Mouse (Mus musculus): ENCODE data around the gene Notch3. TPM values are rescaled to one million over a fixed set of nuclear protein-coding genes. Genes with fewer than 3 reads are reported as not detected.

The Notch3 gene
- polyA plus RNA-seq, 1 experiment from 2014 or later, result 23.0 TPM

DNA sequence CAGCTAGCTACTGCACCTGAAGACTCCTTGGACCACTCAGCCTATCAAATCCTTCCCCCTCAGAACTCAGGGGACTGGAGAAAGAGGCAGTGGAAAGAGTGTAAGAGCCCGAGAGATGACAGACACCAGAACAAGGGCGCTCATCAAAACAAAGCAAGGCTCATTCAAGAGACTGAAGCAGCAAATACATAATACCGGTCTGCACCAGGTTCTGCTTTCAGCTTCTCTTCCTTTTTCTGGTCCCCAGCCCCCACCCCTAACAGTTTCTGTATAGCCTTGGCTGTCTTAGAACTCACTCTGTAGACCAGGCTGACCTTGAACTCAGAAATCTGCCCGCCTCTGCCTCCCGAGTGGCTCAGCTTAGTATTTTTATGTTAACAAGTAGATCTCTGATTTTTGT is 26.4 kb upstream of the Notch3 start:
- Histone ChIP-seq H3K9me3 (no peaks in the 10 kb centered on the region), H3K36me3 (peaks cover 29% of the 10 kb centered on the region), H3K4me2 (replicated peaks) (no peak overlapping the region), H3K4me3 (no peak overlapping the region), H3K9ac (no peak overlapping the region), H3K27me3 (peaks cover 18% of the 10 kb centered on the region), H3K27ac (no peak overlapping the region), H3K4me1 (peaks cover 10% of the 10 kb centered on the region)
- no peak for ATAC-seq (ENCODE audit: insufficient number of reproducible peaks, insufficient read depth, low FRiP score, low TSS enrichment)
- 85% methylated on average over 5 of the region's 5 CpGs for WGBS

DNA sequence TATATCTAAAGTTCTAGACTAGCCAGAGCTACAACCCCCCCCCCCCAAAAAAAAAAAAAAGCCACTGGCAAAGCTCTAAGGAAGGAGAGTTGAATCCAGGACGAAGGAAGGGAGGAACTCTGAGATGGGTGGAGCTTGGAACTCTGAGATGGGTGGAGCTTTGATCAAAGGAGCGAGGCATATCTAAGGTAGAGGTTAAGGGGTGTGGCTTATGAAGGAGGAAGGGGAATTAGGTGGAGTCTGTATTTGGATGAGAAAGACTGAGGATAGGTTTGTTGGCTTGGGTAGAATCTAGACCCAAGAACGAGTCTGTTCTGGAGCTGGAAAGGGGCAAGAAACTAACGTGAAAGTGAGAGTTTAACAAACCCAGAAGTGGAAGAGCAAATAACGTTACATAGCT is 23.2 kb upstream of the Notch3 start:
- Histone ChIP-seq H3K4me2 (replicated peaks) (peak overlapping the region; percentile 89), H3K4me3 (peak overlapping the region; percentile 39), H3K36me3 (no peaks in the 10 kb centered on the region), H3K27me3 (peaks cover 19% of the 10 kb centered on the region), H3K27ac (no peak overlapping the region), H3K9me3 (no peaks in the 10 kb centered on the region), H3K9ac (0 out of 2 replicates have a peak overlapping the region, but pooled peaks have one; percentile 34), H3K4me1 (peaks cover 10% of the 10 kb centered on the region)
- no peak for ATAC-seq (ENCODE audit: insufficient number of reproducible peaks, insufficient read depth, low FRiP score, low TSS enrichment)
- 12% methylated on average over 5 of the region's 5 CpGs for WGBS

DNA sequence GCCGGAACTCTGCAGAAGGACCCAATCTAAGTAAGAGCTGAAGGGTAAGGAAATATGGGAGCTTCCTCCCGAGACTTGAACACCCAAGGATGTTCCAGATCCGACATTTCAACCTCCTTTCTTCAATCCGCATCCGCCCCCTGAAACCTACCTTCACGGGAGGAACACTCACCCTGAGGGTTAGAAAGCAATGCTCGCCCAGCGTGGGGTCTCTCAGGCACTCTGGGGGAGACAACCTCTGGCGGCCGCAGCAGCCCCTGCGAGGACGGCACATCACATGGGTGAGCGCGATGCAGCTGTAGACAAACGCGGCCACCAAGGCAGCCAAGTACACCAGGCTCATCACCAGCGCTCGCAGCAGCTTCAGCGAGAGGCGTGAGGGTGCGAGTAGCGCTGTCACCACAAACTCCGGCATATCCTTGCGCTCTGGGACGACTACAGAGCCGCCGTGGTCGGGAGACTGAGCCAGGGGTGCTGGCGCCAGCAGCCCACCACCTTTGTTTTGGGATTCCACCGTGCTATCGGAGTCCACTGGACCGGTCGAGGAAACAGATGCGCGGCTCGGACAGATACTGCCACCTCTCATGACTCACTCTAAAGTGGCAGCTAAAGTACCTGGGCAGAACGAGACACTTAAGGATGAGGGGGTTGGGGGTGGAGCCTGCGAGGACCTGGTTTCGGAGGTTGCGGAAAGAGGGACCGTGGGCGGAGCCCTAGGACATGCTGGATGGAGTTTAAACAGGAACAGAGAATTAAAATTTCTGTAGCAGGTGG is 22.4 kb upstream of the Notch3 start, which contains the start of gene Ephx3:
Ephx3 (minus strand) TSS at position 687 of the 774 bp plus-strand sequence.
- Histone ChIP-seq H3K9ac (peak within 1 kb of the TSS; percentile 34), H3K36me3 (no peaks in the 10 kb centered on the region), H3K9me3 (no peaks in the 10 kb centered on the region), H3K4me1 (peaks cover 10% of the 10 kb centered on the region), H3K4me3 (peak within 1 kb of the TSS; percentile 39), H3K27ac (no peak within 1 kb of the TSS), H3K27me3 (peaks cover 19% of the 10 kb centered on the region), H3K4me2 (replicated peaks) (peak within 1 kb of the TSS; percentile 89)
- ATAC-seq (ENCODE audit: insufficient number of reproducible peaks, insufficient read depth, low FRiP score, low TSS enrichment), result 0 out of 2 replicates have a peak, but pooled peaks have one; percentile 10
- WGBS, result 6% methylated on average over 42 of the region's 42 CpGs

DNA sequence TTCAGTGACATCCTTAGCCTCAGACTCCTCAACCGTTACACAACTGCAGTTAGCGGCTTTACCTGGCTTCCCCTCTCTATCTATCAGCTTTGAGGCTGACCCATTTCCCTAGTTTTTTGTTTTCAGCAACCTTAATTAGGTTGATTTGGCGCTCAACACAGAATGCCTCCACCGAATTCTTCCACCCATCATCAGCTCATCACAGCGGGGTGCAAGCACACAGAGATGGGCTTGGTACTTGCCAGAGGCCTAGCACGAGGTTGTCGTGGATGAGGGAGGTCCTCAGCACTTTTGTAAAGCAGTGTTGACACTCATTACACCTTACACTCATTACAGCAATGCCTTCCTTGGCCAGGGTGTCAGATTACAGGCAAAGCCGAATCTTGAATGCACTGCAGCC is 16.4 kb upstream of the Notch3 start:
- H3K4me3 ChIP-seq, result no peak overlapping the region
- H3K36me3 ChIP-seq, result no peaks in the 10 kb centered on the region
- peaks cover 9% of the 10 kb centered on the region; the same call in 1 of the 2 replicates for H3K4me1 ChIP-seq
- peaks cover 1% of the 10 kb centered on the region for H3K27me3 ChIP-seq
- 30% methylated on average over 8 of the region's 8 CpGs for WGBS
- H3K4me2 ChIP-seq (replicated peaks), result no peak overlapping the region
- no peak overlapping the region for H3K27ac ChIP-seq
- H3K9me3 ChIP-seq, result no peaks in the 10 kb centered on the region
- no peak for ATAC-seq (ENCODE audit: insufficient number of reproducible peaks, insufficient read depth, low FRiP score, low TSS enrichment)
- H3K9ac ChIP-seq, result no peak overlapping the region

DNA sequence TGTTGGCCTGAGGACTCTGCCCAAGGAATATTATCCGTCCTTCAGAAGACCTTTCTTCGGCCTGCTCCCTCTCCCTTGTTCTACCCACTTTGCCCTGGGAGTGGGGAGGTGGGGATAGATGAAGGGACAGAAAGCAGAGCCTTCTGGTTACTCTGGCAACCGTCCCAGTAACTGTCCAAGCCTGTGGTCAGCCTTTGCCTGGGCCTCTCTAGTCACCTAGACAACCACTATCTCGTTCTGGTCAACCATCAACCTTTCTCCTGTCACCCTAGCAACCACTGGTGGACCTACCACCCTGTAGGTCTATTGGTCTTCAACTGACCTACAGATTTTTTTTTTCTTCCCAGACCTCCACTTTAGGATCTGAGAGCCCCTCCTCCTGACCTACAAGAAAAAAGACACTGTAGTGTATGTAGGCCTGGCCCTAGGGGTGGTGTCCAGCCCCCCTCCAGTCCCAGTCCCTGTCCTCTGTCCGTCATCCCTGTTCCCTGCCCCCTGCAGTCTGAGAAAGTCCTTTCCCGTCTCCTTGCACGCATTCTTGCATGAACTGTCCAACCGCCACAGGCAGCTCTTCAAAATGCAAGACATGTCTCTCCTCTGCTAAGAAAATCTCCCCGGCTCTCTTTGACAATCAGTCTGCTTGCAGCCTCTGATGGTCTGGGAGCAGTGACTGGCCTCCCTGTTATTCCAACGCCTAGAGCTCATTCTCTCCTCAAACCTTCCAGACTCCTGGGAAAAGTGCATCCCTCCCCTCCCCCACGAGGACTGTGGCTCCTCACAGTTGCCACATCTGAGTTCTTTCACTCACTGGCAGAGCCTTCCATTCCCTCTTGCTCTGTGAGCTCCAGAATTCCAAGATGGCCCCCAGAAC is 13.2 kb upstream of the Notch3 start:
- H3K9me3 ChIP-seq, result no peaks in the 10 kb centered on the region
- H3K27ac ChIP-seq, result no peak overlapping the region
- no peak overlapping the region for H3K9ac ChIP-seq
- H3K27me3 ChIP-seq, result no peaks in the 10 kb centered on the region
- WGBS, result 51% methylated on average over 11 of the region's 11 CpGs
- no peaks in the 10 kb centered on the region for H3K36me3 ChIP-seq
- peaks cover 9% of the 10 kb centered on the region; the same call in 1 of the 2 replicates for H3K4me1 ChIP-seq
- H3K4me2 ChIP-seq (replicated peaks), result no peak overlapping the region
- no peak overlapping the region for H3K4me3 ChIP-seq
- ATAC-seq (ENCODE audit: insufficient number of reproducible peaks, insufficient read depth, low FRiP score, low TSS enrichment), result no peak

DNA sequence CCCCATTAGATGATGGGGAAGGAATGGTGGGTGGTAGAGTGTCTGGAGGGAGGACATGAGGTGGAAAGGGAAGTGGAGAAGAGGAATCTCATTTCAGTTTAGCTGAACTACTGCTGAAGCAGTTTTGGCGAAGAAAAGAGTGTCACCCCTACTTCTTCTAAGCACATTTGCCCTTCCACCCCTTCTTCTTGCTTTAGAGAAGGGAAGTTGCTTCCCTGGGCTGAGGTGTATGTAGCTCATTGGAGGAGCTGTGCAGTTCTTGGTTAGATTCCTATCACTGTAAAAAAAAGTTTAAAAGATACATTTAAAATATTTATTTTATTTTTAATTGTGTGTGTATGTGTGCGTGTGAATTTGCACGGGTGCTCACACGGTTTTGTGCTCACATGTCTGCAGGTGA is 10.3 kb upstream of the Notch3 start:
- H3K27me3 ChIP-seq, result no peaks in the 10 kb centered on the region
- no peak overlapping the region for H3K4me2 ChIP-seq (replicated peaks)
- no peak overlapping the region for H3K4me3 ChIP-seq
- no peak overlapping the region for H3K9ac ChIP-seq
- H3K36me3 ChIP-seq, result no peaks in the 10 kb centered on the region
- no peak for ATAC-seq (ENCODE audit: insufficient number of reproducible peaks, insufficient read depth, low FRiP score, low TSS enrichment)
- WGBS, result 85% methylated on average over 4 of the region's 4 CpGs
- H3K9me3 ChIP-seq, result no peaks in the 10 kb centered on the region
- no peak overlapping the region for H3K27ac ChIP-seq
- peaks cover 11% of the 10 kb centered on the region; the same call in 1 of the 2 replicates for H3K4me1 ChIP-seq

DNA sequence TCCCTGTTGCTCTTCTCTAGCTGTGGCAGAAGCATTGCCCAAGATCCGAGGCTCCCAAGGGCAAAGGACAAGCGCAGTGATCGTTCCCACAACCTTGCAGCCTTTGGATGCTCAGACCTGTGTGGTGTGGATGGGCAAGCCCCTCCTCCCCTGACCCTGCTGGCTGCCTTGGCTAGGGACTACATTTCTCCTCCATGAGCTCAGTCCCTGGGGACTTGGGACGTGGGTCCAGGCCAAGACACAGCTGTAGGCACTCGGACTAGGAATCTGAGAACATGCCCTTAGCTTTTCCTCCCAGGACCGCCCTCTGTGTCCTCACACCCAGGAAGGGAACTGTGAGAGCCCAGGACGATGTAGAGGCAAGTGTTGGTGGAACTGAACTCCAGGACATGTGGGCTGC is 6.5 kb upstream of the Notch3 start:
- Histone ChIP-seq H3K36me3 (no peaks in the 10 kb centered on the region), H3K27me3 (no peaks in the 10 kb centered on the region), H3K9me3 (no peaks in the 10 kb centered on the region), H3K9ac (no peak overlapping the region), H3K4me1 (peaks cover 5% of the 10 kb centered on the region; the same call in 1 of the 2 replicates), H3K4me3 (no peak overlapping the region), H3K4me2 (replicated peaks) (no peak overlapping the region), H3K27ac (no peak overlapping the region)
- 60% methylated on average over 7 of the region's 7 CpGs for WGBS
- no peak for ATAC-seq (ENCODE audit: insufficient number of reproducible peaks, insufficient read depth, low FRiP score, low TSS enrichment)

DNA sequence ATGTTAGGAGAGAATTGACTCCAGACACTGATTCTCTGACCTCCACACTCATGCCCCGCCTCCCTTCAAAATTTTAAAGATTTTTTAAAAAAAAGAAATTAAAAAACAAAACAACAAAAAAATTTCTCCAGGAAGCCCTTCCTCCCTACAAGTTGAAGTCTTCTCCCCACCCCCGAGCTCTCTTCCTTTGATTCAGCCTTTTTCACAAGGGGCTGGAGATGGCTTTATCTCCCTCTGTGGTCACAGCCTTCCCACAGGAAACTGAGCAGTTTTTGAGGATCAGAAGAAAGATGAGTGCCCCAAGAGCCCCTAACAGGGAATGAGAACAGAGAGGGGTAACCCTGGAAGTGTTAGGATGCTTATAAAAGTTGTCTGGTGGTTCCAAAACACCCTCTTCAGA is 5.8 kb upstream of the Notch3 start:
- Histone ChIP-seq H3K4me2 (replicated peaks) (no peak overlapping the region), H3K27ac (no peak overlapping the region), H3K9me3 (no peaks in the 10 kb centered on the region), H3K27me3 (no peaks in the 10 kb centered on the region), H3K4me3 (no peak overlapping the region), H3K36me3 (no peaks in the 10 kb centered on the region), H3K4me1 (peaks cover 5% of the 10 kb centered on the region; the same call in 1 of the 2 replicates), H3K9ac (no peak overlapping the region)
- no peak for ATAC-seq (ENCODE audit: insufficient number of reproducible peaks, insufficient read depth, low FRiP score, low TSS enrichment)
- WGBS, result 78% methylated on average over 2 of the region's 2 CpGs

DNA sequence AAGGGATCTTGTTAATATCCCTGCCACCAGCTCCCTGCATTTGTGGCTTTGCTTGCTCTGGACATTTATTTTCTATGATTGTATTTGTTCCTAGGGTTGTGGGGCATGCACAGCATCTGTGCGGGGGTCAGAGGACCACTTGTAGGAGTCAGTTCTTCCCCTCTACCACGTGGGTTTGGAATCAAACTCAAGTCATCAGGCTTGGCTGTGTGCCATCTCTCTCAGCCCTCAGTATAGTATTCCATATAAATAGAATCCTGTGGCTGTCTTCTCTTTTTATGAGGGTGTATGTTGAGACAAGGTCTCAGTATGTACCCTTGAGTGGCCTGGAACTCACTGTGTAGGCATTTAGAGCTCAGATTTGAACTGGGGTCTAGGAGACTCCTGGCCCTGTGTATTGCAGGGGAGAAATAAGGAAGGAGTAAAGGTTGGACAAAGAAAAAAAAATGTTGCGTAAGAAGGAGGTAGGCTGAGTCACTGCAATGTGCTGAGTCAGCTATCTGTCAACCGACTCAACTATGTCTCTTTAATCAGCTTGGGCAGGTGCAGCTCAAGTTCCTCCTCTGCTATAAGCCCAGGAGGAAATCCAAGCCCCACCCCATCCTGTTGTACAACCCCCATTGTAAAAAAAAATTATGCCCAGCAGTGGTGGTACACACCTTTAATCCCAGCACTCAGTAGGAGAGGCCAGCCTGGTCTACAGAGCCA is 3.0 kb upstream of the Notch3 start:
- Histone ChIP-seq H3K9me3 (no peaks in the 10 kb centered on the region), H3K27ac (no peak overlapping the region), H3K27me3 (no peaks in the 10 kb centered on the region), H3K4me3 (no peak overlapping the region), H3K4me2 (replicated peaks) (no peak overlapping the region), H3K4me1 (peaks cover 10% of the 10 kb centered on the region), H3K9ac (no peak overlapping the region), H3K36me3 (no peaks in the 10 kb centered on the region)
- WGBS, result 68% methylated on average over 4 of the region's 4 CpGs
- ATAC-seq (ENCODE audit: insufficient number of reproducible peaks, insufficient read depth, low FRiP score, low TSS enrichment), result no peak

DNA sequence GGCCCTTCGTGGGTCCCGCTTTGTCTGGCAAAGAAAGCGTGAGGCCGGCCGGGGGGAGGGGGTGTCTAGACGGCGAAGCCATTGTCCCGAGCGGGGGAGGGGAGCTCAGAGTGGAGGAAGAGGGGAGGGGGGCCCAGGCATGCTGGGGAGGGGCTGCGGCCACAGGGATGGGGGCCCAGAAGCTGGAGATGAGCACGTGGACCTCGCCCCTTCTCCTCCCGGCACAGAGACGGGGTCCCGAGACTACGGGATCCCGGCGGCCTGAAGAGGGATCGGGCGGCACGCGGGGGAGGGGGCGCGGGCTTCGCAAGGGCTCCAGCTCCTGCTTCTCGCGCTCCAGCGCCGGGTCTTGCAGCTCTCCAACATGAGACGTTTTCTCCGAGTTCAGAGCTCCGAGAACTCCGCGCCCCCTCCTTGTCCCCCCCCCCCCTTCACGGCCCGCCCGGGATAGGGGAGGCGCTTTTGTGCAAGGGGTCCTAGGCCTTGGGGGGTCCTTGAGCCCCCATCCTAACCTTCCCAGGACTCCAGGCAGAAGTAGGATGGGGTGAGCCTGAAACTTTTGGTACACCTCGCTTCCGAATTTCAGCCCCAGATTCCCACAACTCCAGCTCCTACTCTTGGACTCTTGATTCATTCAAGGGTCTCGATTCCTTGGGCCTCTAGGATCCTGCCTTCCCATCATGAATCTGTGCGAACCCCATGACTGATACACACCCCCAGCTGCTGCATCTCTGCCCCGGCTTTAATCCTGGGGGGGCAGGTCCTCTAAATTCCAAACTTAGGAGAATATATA is 653 bp downstream of the Notch3 start:
- peaks cover 34% of the 10 kb centered on the region for H3K4me1 ChIP-seq
- no peaks in the 10 kb centered on the region for H3K9me3 ChIP-seq
- under 1% methylated on average over 35 of the region's 43 CpGs for WGBS
- peak overlapping the region; percentile 80 for H3K9ac ChIP-seq
- ATAC-seq (ENCODE audit: insufficient number of reproducible peaks, insufficient read depth, low FRiP score, low TSS enrichment), result peak; percentile 53
- H3K4me2 ChIP-seq (replicated peaks), result peak overlapping the region; percentile 78
- peak overlapping the region; percentile 92 for H3K27ac ChIP-seq
- H3K36me3 ChIP-seq, result no peaks in the 10 kb centered on the region
- H3K4me3 ChIP-seq, result peak overlapping the region; percentile 71
- H3K27me3 ChIP-seq, result no peaks in the 10 kb centered on the region
